Mouse (Mus musculus) embryonic fibroblast, embryonic 13.5 days (primary cell): ENCODE measurements around the gene Pcdh8.

Experiments used
- CTCF ChIP-seq: IDR thresholded peaks from 2 replicates; pipeline ENCODE4 v1.5.1; 2011; ENCODE audit warnings: mild to moderate bottlenecking, control low read depth, low read length, moderate library complexity, borderline replicate concordance; ENCODE audit not compliant: insufficient read depth
- POLR2A ChIP-seq: IDR thresholded peaks from 2 replicates; pipeline ENCODE4 v1.6.1; 2011; ENCODE audit warnings: low read depth, mild to moderate bottlenecking, control low read depth, low read length, moderate library complexity

DNA sequence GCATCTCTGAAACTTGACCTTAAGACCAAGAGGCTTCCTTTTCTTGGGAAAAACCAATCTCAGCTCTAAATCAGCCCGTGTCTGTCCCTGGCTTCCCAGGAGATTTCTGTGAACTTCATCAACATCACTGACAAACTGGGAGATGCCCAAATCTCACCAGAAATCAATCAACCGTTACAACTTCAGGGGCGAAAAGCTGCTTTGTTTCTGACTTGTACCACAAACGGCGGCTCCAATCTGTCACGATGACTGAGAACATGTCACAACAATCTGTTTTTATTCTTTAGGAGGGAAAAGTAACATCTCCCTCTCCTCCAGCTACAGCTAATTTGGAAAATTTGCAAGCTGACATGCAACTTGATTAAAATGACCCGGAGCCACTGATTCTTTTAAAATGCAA, 48.9 kb downstream of the Pcdh8 start:
- TF ChIP-seq POLR2A (no peak), CTCF (no peak)
